Mouse (Mus musculus) kidney, postnatal 14 days (tissue): ENCODE measurements at regions not wholly inside any gene's neighbourhood (a gene's known extent, or its start where the extent isn't known, plus 50 kb on each side); places are given as distances from the start of the nearest gene placed in this dataset.
"Not testable (repeated sequence)": the region's sequence is repeated elsewhere in the genome, so short reads cannot be mapped to it uniquely, and the experiment has no call there.

ENCODE experiments used
- DNase-seq: peaks from one replicate; pipeline ENCODE4 v3.0.0; 2022; ENCODE audit warnings: mixed read lengths

DNA sequence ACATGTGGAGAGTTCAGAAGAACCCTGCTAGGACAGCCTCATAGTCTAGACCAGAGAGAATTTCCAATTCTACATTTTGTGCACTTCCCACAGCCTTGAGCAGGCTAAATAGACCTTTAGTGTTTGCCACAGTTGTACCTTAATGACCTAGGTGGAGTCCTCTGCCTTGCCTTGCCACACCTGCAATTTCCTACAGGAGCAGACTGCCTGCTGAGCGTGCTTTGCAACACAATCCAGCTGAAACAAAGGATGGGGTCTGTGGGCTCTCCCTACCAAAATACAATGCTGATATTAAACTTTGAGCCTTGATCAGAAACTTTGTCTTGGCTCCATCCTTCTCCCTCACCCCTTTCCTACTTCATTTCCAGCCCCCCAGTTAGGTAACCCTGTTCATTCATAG is 326.0 kb upstream of the Snx7 start:
- no peak for DNase-seq

DNA sequence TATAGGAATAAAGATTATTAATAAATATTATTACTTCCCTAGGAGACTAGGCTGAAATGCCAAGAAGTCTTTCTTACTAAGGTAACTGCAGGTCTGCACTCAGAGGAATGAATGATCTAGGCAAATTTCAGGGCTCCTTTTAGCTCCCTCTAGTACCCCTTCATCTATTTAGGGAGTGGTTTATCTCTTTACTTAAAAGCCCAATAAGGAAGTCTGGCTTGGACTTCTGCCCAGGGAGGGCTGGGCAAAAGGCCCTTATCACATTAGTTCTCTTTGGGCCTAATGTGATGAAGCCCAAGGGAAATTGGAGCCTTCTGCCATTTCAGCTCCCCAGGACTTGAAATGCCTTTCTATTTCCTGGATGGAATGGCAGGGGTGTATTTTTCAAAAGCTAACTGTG is 320.6 kb upstream of the Snx7 start:
- no peak for DNase-seq

DNA sequence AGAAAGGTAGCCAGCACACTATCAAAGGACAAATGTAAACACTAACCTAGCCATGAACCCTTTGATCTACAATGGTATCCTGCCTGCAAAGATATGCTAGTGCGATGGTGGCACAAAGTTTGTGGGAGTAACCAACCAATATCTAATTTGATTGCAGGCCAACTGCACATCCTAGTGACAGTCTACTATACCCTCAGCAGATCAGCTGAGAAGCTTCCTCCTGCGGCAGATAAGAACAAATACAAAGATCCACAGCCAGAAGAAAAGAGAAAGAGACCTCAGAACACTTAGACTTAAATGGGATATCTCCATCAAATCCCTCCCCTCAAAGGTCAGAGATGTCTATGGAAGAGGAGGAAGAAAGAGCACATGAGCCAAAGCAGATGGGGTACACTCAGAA is 308.7 kb upstream of the Snx7 start:
- DNase-seq: no peak

DNA sequence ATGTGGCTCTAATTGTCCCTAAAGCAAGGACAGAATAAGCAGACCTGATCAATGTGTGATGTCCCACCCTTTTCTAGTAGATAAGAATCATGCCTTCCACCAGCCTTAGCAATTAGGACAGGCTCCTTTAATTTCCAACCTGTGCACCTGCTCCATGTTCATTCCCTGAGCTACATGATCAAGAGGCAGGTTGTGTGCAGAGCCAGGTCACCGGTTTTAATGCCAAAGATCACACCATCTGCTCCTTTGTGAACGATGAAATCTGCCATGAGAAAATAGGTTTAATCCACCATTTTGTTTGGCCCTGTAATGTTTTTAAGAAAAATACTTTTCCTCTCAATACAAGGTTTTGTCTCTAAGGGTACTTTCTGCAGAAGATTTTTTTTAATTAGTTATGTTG is 294.2 kb upstream of the Snx7 start:
- DNase-seq: no peak

- no peak for DNase-seq
Measured at GRCm38 (mm10) chr3:118144788-118145187, 276.1 kb upstream of the Snx7 start.

GRCm38 (mm10) chr3:118141731-118142130 is 273.0 kb upstream of the Snx7 start:
- no peak for DNase-seq

DNA sequence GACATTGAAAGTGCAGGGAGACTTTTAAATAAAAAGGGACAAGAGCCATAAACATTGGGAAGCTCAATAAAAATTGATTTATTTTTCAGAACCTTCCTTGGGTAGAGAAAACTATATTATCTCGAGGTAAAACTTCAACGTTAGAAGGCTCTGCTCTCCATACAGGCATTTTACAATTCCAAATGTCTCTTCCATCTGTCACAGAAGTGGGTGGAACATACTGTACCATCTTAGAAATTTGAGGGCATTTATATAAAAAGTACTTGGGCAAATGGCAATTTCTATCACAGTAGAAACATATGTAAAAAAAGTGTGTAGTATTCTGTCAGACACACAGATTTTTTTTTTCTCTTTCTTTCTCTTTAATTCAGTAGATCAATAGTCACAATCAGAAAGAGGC is 271.4 kb upstream of the Snx7 start:
- DNase-seq: no peak

DNA sequence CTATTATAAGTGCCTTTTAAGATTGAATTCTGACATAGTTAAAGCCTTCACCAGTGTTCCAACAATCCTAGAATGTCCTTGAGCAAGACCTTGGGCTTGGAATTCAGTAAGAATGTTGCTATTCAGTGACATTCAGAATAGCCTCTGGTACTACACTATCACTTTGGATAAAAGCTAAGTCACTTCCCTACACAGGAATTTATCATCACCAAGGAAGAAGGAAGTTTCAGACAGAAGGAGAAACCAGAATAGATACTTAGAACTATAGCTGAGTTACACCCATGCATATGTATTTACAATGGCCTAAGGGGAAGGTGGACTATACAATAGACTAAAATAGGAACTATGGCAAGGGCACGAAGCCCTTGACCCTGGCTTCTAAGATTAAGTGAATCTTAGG is 259.6 kb upstream of the Snx7 start:
- not testable (repeated sequence) for DNase-seq

DNA sequence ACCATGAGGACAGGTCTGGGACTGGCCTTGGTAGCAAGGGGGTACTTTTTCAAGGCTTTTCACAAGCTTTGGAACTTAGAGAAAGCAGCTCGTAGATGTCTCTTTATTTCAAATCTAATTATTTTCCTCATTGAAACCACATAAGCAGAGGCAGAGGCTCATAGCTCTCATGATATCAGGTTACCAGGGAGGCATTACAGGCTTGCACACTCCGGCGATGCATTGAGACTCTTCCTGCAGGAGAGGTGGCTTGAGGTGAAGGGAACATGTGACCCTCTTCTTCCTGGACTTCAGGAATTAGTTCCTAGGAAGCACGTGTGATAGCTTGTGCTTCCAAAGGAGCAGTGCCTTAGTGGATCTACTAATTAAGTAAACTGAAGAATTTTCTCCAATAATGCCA is 233.9 kb upstream of the Snx7 start:
- DNase-seq: no peak

DNA sequence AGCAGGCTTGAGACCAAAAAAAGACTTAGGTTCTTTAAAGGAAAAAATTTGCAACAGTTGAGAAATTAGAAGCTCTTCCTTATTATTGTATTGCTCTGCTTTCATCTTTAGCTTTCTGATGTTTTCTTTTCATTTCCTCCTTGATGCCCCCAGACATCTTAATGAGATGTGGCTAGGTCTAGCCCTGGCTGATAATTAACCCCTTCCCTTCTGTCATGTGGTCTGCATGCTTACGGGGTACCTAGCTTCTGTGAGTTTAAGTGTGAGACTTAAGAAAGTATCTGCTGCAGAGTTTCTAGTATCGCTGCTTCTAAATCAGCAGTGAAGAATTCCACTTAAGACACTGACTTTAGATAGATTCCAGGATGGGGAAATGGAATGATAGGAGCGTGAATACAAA is 215.8 kb upstream of the Snx7 start:
- DNase-seq: no peak

GRCm38 (mm10) chr3:118072363-118072762 is 203.6 kb upstream of the Snx7 start:
- DNase-seq: no peak

GRCm38 (mm10) chr3:118070129-118070528 is 201.4 kb upstream of the Snx7 start:
- DNase-seq: peak; percentile 22

DNA sequence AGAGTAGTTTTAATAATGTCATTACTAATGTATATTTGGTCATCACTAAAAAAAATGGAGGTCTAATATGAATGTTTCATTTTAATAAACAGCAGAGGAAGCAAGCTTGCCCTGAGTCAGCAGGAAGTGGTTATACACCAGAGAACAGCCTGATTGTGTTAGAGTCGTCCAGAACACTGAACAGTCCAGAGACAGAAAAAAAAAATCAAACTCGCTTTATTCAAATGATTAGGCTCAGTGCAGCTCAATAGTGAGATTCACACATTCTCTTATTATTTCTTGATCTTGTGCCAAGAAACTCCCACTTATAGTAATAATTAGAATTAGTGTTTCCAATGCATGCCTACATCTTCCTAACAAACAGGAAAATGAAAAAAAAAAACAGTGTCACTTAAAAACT is 194.9 kb upstream of the Snx7 start:
- no peak for DNase-seq

DNA sequence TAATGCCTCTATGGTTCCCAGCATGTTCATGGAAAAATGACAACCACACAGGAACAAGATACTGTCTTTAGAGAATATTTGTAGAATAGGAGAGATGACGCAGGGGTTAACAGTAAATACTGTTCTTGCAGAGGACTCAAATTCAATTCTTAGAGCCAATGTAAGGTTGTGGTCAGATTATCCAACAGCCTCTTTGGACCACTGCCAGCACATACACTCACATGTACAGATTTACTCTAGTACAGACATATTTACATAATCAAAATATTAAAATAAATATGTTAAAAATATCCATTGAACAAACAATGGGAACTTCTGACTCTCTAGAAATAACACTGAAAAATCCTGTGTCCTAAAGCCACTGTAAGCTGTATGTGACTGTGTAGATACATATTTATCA is 193.8 kb upstream of the Snx7 start:
- no peak for DNase-seq

DNA sequence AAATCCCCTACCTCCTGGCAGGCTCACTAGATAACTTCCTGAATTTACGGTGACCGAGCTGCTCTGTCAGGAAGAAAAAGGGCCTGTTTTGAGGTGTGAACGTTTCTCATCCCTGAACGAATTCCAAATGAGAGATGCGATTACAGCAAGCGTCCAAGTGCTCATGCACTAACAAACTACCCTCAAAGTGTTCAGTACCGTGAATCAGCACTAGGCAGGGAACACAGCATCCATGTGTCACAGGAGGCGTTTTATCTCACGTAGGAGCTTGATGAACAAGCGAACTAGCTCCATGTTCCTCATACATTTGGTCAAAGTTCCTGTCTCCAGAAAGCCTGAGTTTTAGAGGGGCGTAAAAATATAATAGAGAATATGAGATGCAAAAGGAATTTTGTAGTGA is 178.3 kb upstream of the Snx7 start:
- no peak for DNase-seq

DNA sequence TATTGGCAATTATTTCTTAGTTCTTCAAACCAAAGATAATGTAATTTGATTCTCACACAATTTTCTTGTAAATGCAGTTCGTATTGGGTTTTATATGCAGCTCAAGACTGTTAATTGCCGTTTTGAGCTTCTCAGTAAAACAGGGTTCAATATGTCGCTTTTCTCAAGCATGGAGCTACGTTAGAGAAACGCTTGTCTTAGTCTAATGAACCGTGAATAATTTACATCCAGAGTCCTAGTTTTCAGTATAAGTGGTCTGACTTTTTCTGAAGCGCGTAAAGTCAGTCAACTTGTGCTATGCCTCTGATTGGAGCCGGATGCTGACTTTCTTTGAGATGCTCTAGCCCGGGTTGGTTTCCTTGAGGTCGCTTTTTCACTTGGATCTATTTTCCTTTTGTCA is 177.8 kb upstream of the Snx7 start:
- no peak for DNase-seq

DNA sequence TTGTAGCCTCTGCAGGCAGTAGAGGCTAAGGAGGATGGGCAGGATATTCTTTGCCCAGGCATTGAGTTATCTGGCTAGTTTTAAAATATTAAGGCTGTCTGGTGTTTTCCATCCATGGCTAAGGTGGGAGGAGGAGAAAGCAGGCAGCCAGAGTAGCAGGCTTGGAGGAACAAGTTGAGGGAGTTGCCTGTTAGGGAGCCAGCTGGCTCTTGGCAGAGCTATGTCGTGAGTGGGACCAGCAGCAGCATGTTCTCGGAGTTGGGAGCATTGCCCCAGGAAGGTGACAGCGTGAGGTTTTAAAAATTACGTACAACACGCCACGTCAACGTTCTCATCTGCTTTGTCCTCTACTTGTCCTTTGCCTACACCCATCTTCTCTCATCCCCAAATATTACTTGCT is 167.8 kb upstream of the Snx7 start:
- DNase-seq: no peak

DNA sequence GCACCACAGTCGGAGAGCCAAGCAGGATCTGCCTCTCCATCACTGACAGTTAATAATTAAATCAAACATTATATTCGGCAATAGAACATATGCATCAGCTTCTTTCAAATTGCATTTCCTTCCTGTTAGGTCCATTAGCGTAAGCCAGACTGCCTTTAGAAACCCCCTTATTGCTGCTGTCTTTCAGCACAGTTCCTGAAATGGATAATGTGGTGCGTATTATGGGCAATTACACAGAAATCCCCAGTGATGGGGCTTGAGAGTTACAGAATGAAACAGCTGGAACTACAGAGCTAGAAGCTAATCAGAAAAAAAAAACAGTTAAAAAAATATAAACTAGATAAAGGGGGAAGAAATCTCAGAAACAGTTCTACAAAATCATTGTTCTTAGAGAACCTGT is 126.7 kb upstream of the Snx7 start:
- no peak for DNase-seq

DNA sequence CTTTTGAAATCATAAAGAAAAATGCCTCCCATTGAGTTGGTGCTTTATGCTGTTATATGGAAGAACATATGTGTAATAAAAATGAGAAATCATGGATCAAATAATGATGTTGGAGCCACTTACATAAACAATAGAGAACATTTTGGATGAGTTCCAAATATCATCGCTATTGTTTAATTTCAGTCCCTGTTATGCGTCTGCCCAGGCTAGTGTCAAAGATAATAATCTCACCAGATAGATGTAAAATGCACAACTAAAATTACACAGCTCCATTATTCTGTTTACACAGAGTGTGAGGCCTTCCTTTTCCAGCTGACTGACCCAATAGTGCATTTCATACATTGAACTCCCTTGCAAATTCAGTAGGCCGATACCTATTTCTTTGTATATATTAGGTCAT is 125.4 kb upstream of the Snx7 start:
- no peak for DNase-seq

DNA sequence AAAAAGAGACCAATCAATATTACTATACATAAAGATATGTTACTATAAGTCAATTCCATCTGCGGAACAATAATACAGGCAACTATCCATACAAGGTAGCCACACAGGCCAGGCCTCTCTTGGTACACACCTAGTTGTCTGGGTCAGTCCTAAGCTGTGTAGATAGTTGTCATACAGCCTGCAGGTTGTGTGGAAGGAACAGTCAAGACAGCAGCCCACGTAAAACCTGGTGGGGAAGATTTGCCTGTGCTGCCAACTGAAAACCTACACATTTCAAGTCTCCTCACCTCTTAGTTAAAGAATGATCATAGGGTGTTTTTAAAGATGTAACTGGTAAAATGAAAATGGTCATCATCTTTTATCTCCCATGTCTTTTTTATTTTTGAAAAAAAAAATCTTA is 121.8 kb upstream of the Snx7 start:
- no peak for DNase-seq

GRCm38 (mm10) chr3:117988443-117988842 is 119.7 kb upstream of the Snx7 start:
- DNase-seq: no peak

DNA sequence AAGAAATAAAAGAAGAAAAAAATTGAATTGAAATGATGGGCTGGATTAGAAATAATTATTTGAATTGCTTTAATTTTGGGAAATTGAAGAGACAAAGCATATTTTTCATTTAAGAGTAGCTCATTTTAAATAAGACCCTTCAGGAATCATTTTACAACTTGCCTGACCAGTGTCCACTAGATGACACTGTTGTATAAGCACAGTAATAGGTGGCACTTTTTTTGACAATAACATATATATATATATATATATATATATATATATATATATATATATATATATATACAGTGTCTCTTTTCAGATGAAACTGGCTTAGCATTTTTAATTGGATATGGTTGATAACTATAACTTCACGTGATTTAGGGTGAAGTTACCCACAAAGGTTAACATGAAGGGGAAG is 106.9 kb upstream of the Snx7 start:
- no peak for DNase-seq

GRCm38 (mm10) chr3:117968805-117969204 is 100.1 kb upstream of the Snx7 start:
- no peak for DNase-seq

DNA sequence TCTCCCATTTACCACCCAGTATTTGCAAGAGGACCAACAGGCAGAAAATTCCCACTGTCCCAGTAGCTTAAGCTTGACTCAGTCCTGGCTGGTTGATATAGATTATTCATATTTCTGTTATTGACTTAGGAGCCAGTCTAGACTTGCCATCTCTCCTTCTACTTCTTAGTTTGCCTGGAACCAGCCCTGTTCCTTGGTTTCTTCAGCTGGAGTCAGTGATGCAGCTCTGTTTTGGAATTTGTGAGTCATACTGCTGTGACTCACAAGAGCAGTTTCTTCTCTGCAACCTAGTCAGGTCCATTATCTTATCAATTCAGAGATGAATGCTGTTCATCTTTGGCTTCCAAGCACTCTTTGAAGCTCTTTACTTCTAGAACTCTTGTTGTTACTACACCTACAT is 69.7 kb upstream of the Snx7 start:
- DNase-seq: no peak

- DNase-seq: no peak
Measured at GRCm38 (mm10) chr3:117927527-117927926, 58.8 kb upstream of the Snx7 start.
